Mouse (Mus musculus): ENCODE measurements around the gene Ankrd1.

Ankrd1 gene

DNA sequence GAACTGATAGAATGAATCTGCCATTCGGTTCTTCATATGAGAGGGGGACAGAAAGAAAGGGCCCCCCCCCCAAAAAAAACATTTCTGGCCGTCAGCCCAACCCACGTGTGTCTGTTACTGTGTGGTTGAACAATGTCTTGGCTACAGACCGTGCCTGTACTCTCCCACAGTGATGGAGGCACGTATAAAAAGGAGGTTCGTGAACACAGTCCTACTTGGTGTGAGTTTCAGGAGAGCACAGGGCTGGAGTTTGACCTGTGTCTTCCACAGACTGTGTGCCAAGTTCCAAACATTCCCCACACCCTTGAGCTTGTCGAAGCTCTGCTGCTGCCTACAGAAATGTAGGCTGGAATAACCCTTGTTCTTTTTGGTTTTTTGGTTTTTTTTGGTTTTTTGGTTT lies 9.4 kb downstream of the Ankrd1 start:
- no peak for DNase-seq (ENCODE audit: low read depth, low spot score)

DNA sequence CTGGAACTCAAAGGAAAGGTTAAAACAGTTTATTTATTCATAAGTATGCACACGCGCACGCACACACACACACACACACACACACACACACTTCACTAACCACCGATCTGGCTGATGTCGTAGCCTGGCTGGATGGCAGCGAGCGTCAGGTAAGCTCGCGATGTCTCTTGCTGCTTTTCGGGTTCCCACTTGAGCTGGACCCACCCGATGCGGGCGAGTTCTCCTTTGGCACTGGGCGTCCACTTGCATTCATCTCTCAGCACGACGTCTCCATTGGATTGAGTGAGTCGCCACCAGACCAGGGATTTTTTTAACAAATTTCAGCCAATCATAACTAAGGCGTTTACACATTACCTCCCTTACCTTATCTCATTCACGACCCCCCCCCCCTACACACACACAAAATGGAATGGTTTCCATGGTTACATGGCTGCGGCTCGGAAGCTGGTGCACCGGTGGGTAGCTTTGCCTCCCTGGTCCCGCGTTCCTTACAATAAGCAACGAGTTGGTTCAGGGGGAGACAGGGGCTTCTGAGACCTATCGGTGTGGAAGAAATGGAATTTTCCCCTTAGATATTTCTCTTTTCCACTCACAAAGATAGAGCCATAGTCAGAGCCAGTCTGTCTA lies 10.5 kb downstream of the Ankrd1 start:
- no peak for DNase-seq (ENCODE audit: low read depth, low spot score)

DNA sequence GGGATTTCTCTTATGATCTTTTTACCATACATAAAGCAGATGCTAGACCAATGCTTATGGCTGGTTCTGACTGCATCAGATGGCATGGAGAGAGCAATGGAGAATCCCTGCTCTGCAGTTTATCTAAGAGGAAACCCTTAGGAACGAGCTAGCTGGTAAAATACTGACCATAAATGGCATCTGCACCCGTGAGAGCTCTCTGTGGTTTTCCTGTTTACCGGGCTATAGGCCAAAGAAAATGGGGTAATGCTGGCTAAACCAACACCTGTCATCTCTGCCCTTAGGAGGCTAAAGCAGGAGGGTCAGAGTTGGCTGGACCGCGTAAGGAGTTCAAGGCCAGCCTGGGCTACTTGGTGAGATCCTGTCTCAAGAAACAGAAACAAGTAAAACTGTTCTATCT lies 16.0 kb downstream of the Ankrd1 start:
- DNase-seq (ENCODE audit: low read depth, low spot score): no peak

DNA sequence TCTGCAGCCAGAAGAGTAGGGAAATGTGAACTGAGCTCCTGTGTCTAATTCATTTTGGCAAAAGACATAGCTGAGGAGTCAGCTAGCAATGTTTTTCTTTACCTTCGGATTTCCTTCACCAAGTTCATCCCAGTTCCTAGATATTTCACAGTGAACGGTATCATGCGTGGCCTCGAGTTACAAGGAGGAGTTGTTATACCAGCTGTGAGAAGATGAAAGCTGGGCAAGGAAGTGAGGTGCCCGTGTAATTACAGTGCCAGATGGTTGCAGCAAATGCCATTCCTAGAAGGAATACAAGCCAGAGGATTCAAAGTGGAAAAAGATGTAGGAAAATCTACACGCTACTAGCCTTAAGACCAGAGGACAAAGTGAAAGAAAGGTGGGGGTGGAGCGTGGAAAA lies 21.0 kb downstream of the Ankrd1 start:
- no peak for DNase-seq (ENCODE audit: low read depth, low spot score)

DNA sequence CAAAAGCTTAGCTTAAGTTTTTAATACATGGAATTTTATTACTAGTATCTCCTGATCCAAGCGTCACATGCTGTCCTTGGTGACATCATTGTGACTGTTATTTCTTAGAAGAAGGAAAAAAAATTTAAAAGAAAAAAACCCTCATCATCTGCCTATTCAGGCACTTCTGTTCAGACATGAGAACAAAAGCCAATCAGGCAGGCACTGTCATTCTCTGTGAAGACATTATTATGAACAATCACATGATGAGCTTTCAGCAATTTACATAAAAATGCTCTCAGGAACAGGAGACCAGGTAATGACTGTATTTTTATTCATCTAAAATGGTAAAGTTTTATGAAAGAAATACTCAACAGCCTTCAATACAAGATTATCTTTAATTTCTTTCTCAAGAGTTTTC lies 21.6 kb downstream of the Ankrd1 start:
- no peak for DNase-seq (ENCODE audit: low read depth, low spot score)

DNA sequence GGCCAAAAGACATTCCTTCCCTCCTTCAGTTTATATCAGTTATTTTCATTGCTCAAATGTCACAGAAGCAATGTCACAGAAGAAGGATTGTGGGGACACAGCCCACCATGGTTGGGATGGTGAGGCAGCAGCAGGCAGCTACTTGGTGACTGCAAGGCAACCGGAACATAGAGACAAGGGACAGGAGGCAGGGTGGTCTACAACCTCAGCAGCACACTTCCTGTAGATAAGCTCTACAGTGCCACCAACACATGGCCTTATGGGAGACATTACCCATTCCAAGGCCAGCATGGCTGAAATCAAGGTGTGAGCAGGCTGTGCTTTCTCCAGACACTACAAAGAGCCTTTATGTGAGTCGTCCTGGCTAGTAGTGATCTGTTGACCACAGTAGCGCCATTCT lies 22.7 kb downstream of the Ankrd1 start:
- no peak for DNase-seq (ENCODE audit: low read depth, low spot score)

DNA sequence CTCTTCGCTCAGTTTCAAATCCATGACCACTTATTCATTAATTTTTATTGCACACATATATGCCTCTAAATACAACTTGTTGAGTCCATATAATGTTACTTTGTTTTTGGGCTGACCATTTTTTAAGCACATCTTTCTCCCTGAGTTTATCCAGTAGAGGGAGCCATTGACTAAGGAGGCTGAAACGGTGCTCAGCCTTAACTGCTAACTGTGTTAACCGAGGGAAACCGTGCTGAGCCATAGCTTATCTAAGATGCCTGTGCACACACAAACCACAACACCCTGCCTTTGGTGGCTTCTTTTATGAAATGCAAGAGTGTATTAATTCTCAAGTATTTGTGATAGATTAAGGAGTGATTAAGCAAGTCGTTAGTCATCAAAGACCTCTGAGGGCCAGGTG lies 29.1 kb downstream of the Ankrd1 start:
- no peak for DNase-seq (ENCODE audit: low read depth, low spot score)

DNA sequence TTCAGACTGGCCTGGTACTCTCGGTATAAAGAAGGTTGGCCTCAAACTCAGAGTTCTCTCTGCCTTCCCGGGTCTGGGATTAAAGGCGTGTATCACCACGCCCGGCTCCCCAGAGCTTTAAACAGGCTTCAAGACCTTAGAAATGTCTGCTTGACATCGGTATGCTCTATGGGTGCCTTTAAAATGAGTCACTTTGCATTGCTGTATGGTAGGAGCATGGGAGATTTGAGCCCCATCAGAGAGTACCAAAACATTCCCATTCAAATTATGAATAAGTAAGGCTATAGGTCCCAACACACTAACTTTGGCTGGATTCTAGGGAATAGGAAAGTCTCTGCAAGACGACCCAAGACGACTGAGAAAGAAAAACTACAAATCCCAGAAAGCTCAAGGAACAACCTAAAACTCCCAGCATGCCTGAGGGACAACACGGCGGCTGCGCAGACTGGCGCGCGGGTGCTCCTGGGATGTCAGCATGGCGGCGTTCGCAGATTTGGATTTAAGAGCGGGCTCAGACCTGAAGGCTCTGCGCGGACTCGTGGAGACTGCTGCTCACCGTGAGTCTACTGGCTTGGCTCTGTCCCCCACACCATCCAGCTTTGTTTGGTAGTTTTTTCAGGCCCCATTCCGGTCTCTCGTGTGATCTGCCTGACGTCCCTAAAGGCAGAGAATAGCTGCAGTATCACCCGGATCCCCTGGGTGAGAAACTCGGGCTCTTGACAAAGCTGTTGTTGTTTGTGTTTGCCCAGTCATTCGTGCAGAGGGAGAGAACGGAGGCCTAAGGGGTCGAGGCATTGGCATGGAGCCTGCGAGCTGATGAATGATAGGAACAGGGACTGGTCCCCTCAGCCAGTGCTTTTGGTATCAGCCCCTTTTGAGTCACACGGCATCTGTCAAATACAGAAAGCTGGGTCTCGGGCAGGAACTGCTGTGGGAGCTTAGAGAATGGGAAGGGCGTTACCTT lies 36.4 kb downstream of the Ankrd1 start, which contains the start of gene Rpp30:
Rpp30 (plus strand) TSS at position 455 of the 964 bp plus-strand sequence.
- DNase-seq (ENCODE audit: low read depth, low spot score): peak; percentile 60

DNA sequence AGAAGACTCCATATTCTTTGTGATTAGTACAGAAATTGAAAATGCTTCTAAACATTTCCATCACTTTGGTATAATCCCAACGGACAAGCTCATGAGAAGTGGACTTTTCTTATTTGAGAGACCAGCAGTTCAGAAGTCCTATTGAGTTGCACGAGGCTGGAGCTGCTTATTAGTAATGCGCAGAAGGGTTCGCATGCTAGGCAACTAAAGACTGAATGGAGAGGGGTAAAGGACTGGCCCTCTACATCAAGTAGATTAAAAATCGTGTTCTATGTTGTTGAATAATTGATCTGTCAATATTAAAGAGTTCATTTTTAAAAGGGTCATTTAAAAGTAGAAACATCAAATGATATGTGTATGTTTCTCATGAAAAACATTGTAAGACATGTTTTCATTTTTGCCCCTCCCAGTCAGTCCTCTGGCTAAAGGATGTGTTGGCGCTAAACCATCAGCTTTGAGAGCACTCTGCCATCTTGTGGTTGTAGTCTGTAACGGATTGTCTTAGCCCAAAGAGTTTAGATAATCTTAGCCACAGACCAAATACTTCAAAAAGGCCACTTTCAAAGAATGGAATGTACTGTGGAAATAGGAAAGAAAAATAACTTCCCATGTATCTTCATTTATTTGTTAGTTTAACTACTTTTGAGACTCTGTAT lies 37.2 kb downstream of the Ankrd1 start:
- DNase-seq (ENCODE audit: low read depth, low spot score): peak; percentile 26

DNA sequence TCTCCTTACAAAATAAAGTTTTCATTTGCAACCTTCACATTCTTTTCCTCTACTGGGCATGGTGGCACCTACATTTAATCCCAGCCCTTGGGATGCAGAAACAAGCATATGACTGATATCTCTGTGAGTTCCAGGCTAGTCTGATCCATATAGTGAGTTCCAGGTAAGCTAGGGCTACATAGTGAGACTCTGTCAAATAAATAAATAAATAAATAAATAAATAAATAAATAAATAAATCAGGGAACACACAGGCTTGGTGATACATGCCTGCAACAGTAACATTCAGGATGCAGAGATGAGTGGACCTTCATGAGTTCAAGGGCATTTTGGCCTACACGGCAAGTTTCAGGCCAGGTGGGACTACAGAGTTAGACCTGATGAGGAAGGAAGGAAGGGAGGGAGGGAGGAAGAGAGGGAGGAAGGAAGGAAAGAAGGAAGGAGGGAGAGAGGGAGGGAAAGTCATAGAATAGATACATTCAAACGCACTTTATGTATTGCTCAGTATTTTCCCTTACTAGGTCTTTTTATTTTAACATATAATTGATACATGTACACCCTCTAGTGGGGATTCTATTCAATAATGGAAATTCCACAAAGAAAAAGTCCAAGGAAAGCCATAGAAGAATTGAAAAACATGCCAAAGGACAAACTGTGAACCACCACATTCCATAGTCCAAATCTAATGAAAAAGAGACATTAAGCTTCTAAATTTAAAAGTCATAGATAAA lies 56.9 kb downstream of the Ankrd1 start:
- no peak for DNase-seq (ENCODE audit: low read depth, low spot score)

All from WW6 (cell line).